Mouse (Mus musculus) granulocyte monocyte progenitor cell, adult 5-6 weeks (primary cell): ENCODE data around the gene Cited2. TPM values are rescaled to one million over a fixed set of nuclear protein-coding genes. Genes with fewer than 3 reads are reported as not detected.

ENCODE experiments used
- total RNA-seq, 2 experiments: library from RNA; stranded (forward) in 1 of 2; stranded (reverse) in 1 of 2; fragments of 200-712, 200-1000 nt in 1 of 2; fragments of >200 nt in 1 of 2; fragmentation: Nextera tagmentation in 1 of 2; gene quantifications; 2 replicates each; pipeline ENCODE4 v1.2.3; 2014 to 2017

Gene Cited2
- total RNA-seq, 2 experiments from 2014 or later = 64.9 to 128 TPM

Other genes starting within 250 kb of the Cited2 start
- 1.5 and 1.9 TPM in 2 replicates for gene Txlnb, start 73.0 kb downstream of the Cited2 start, total RNA-seq (2014; fragmentation: Nextera tagmentation)
- gene Txlnb, start 73.0 kb downstream of the Cited2 start, total RNA-seq (2017) = 0.73 and 1.6 TPM in 2 replicates
- 15.8 and 17.3 TPM in 2 replicates for gene Heca, start 224.8 kb downstream of the Cited2 start, total RNA-seq (2014; fragmentation: Nextera tagmentation)
- gene Heca, start 224.8 kb downstream of the Cited2 start, total RNA-seq (2017) = 16.0 and 35.8 TPM in 2 replicates